Mouse (Mus musculus) liver, embryonic 15.5 days (tissue): Measurements from ENCODE around the gene Cpxcr1. TPM values are rescaled to one million over a fixed set of nuclear protein-coding genes. Genes with fewer than 3 reads are reported as not detected.

ENCODE experiments used
- ATAC-seq: fragments of 200-750 bp; cut with Nextera tagmentation; 2 replicates; pipeline ENCODE4 v1.8.0; 2017; ENCODE audit warnings: moderate number of reproducible peaks, mild to moderate bottlenecking, moderate library complexity; ENCODE audit not compliant: insufficient read depth
- H3K27ac ChIP-seq: fragments of 300-500 bp; sonication (generic); replicated peaks from 2 replicates; pipeline ENCODE4 v1.5.1; 2015; ENCODE audit warnings: mild to moderate bottlenecking, inconsistent platforms
- H3K27me3 ChIP-seq: fragments of 300-500 bp; sonication (generic); 2 replicates; pipeline ENCODE4 v1.6.1; 2015; ENCODE audit warnings: mild to moderate bottlenecking, inconsistent platforms
- H3K36me3 ChIP-seq: fragments of 300-500 bp; sonication (generic); replicated peaks from 2 replicates; pipeline ENCODE4 v1.6.1; 2015; ENCODE audit warnings: moderate library complexity, mild to moderate bottlenecking, inconsistent platforms
- H3K4me1 ChIP-seq: fragments of 300-500 bp; sonication (generic); replicated peaks from 2 replicates; pipeline ENCODE4 v1.6.1; 2015; ENCODE audit warnings: inconsistent platforms
- H3K4me2 ChIP-seq: fragments of 300-500 bp; sonication (generic); 2 replicates; pipeline ENCODE4 v1.6.1; 2015; ENCODE audit warnings: moderate library complexity, mild to moderate bottlenecking, inconsistent platforms
- H3K4me3 ChIP-seq: fragments of 300-500 bp; sonication (generic); replicated peaks from 2 replicates; pipeline ENCODE4 v1.5.1; 2015; ENCODE audit warnings: mild to moderate bottlenecking, inconsistent platforms
- H3K9ac ChIP-seq: fragments of 300-500 bp; sonication (generic); 2 replicates; pipeline ENCODE4 v1.6.1; 2015; ENCODE audit warnings: moderate library complexity, mild to moderate bottlenecking, inconsistent platforms
- H3K9me3 ChIP-seq: fragments of 300-500 bp; sonication (generic); replicated peaks from 2 replicates; pipeline ENCODE4 v1.6.1; 2016; ENCODE audit warnings: inconsistent platforms
- polyA plus RNA-seq: library from polyadenylated mRNA; unstranded; fragments of >200 nt; fragmentation: Nextera tagmentation; extraction: Ambion mirVana; gene quantifications from 2 replicates; pipeline ENCODE4 v1.2.1, GENCODE M21; 2015

Gene Cpxcr1
- not detected in 2 replicates for polyA plus RNA-seq

DNA sequence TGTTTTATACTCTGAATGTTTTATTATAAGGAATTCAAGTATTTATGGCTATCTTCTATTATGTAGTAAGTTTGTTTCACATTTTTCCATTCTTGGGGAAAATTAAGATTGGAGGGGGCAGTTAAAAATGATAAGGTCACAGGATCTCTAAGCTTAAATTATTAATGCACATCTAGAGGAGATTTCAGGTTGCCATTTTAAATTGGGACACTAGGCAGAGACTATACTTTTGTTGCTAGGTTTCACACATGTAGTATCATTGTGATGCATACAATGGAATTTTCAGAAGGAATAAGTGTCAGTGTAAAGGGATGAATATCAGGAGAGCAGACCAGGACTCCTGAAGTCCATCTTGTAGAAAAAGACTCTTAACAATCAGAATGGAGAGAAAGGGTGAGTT, at the start of gene Cpxcr1:
Cpxcr1 (plus strand) TSS at position 301 of the 400 bp plus-strand sequence.
- no peak within 1 kb of the TSS for H3K4me2 ChIP-seq
- no peak within 1 kb of the TSS for H3K4me3 ChIP-seq
- no peaks in the 10 kb centered on the region for H3K27me3 ChIP-seq
- ATAC-seq, result no peak
- no peaks in the 10 kb centered on the region for H3K9me3 ChIP-seq
- H3K9ac ChIP-seq, result no peak within 1 kb of the TSS
- no peaks in the 10 kb centered on the region for H3K4me1 ChIP-seq
- no peak within 1 kb of the TSS for H3K27ac ChIP-seq
- no peaks in the 10 kb centered on the region for H3K36me3 ChIP-seq

Other genes starting within 250 kb of the Cpxcr1 start
- gene H2afb2, start 232.2 kb downstream of the Cpxcr1 start, polyA plus RNA-seq, result not detected in 2 replicates